Mouse (Mus musculus) embryonic facial prominence, embryonic 13.5 days (tissue): ENCODE data around the gene Dtx1. TPM values are rescaled to one million over a fixed set of nuclear protein-coding genes. Genes with fewer than 3 reads are reported as not detected.
A peak's percentile ranks its signal among the peaks of the same experiment; 100 is the strongest.

Experiments
- ATAC-seq: fragments of 200-750 bp; cut with Nextera tagmentation; 2 replicates; pipeline ENCODE4 v1.8.0; 2017; ENCODE audit warnings: low read depth; ENCODE audit not compliant: insufficient number of reproducible peaks, insufficient read depth, low FRiP score, low TSS enrichment
- H3K27ac ChIP-seq: fragments of 300-500 bp; sonication (generic); 2 replicates; pipeline ENCODE4 v1.5.1; 2015; ENCODE audit warnings: moderate library complexity, mild to moderate bottlenecking, inconsistent platforms
- H3K27me3 ChIP-seq: fragments of 300-500 bp; sonication (generic); 2 replicates; pipeline ENCODE4 v1.6.1; 2015; ENCODE audit warnings: mild to moderate bottlenecking, inconsistent platforms
- H3K36me3 ChIP-seq: fragments of 300-500 bp; sonication (generic); 2 replicates; pipeline ENCODE4 v1.6.1; 2015; ENCODE audit warnings: mild to moderate bottlenecking, inconsistent platforms
- H3K4me1 ChIP-seq: fragments of 300-500 bp; sonication (generic); 2 replicates; pipeline ENCODE4 v1.6.1; 2015; ENCODE audit warnings: inconsistent platforms
- H3K4me2 ChIP-seq: fragments of 300-500 bp; sonication (generic); 2 replicates; pipeline ENCODE4 v1.6.1; 2015; ENCODE audit warnings: moderate library complexity, mild to moderate bottlenecking, inconsistent platforms
- H3K4me3 ChIP-seq: fragments of 300-500 bp; sonication (generic); 2 replicates; pipeline ENCODE4 v1.5.1; 2015; ENCODE audit warnings: mild to moderate bottlenecking, inconsistent platforms
- H3K9ac ChIP-seq: fragments of 300-500 bp; sonication (generic); 2 replicates; pipeline ENCODE4 v1.6.1; 2015; ENCODE audit warnings: mild to moderate bottlenecking, inconsistent platforms
- H3K9me3 ChIP-seq: fragments of 300-500 bp; sonication (generic); 2 replicates; pipeline ENCODE4 v1.6.1; 2016; ENCODE audit warnings: inconsistent platforms
- WGBS: fragments of 180-500 bp; shearing (Covaris S2); methylation state at CpG from one replicate; pipeline ENCODE4 v1.1.7; 2015; ENCODE audit warnings: mixed read lengths; 5-methylcytosine and 5-hydroxymethylcytosine counted together
- polyA plus RNA-seq: library from polyadenylated mRNA; unstranded; fragments of >200 nt; fragmentation: Nextera tagmentation; extraction: Ambion mirVana; gene quantifications from 2 replicates; pipeline ENCODE4 v1.2.1, GENCODE M21; 2015

The Dtx1 gene
- polyA plus RNA-seq, 1 experiment from 2014 or later: 6.2 TPM

DNA sequence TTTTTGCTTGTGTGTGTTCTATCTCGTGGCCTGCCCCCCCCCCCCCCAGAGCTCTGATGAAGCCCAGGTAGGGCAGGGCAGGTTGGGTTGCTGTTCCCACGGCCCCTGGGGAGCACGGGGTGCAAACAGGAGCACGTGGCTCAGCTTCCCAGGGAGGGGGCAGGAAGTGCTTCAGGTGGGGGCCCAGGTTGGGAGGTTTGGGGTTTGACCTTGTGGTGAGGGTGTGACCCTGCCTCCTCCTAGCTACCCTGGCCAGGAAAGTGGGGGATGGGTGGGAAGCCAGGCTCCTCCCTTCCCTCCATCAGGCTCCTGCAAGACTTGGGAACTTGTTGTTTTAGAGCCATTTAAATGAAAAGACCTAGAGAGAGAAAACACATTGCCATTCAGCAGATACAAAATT lies 23.3 kb downstream of the Dtx1 start:
- Histone ChIP-seq H3K9ac (no peak overlapping the region), H3K27ac (no peak overlapping the region), H3K4me2 (no peak overlapping the region), H3K4me1 (no peaks in the 10 kb centered on the region), H3K4me3 (no peak overlapping the region), H3K27me3 (peaks cover 55% of the 10 kb centered on the region), H3K9me3 (0 out of 2 replicates have a peak, but pooled peaks cover 4% of the 10 kb centered on the region), H3K36me3 (no peaks in the 10 kb centered on the region)
- no peak for ATAC-seq
- WGBS: 39% methylated on average over 4 of the region's 4 CpGs

DNA sequence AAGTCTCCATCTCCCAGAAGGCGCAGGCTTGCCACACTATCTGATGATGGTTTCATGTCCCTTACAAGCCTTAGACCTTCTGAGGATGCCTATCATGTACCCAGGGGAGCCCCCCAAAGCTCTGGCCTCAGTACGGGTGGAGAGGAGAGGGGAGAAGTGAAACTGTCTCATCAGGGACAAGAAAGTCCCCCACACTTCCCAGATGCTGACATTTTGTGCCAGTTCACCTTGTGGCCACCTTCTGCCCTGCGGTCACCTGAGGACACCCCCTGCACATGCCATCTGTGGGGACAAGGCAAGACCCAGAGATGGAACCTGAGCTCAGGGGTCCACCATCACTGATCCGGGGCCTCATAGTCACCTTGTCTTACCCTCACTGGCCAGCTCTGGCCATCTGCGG lies 23.8 kb downstream of the Dtx1 start:
- H3K36me3 ChIP-seq: no peaks in the 10 kb centered on the region
- WGBS: 85% methylated on average over 5 of the region's 5 CpGs
- H3K9me3 ChIP-seq: 0 out of 2 replicates have a peak, but pooled peaks cover 4% of the 10 kb centered on the region
- no peak overlapping the region for H3K27ac ChIP-seq
- ATAC-seq: no peak
- no peak overlapping the region for H3K9ac ChIP-seq
- no peak overlapping the region for H3K4me3 ChIP-seq
- peaks cover 4% of the 10 kb centered on the region for H3K4me1 ChIP-seq
- H3K4me2 ChIP-seq: no peak overlapping the region
- H3K27me3 ChIP-seq: peaks cover 55% of the 10 kb centered on the region

DNA sequence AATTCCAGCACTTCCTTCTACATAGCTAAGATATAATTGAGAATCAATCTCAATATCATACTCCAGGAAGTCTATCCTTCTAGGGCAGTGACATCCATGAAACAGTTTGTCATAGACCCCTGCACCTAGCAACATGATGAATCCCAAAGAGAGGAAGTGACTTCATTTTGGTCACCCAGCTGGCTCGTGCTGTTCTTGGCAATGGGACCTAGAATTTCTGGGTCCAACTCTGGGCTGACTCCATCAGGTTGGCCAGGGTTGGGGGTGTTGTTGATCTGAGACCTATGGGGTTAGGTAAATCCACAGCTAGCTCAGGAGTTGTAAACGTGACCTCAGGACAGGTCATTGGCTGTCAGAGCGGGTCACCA lies 24.3 kb downstream of the Dtx1 start:
- no peaks in the 10 kb centered on the region for H3K36me3 ChIP-seq
- H3K4me2 ChIP-seq: no peak overlapping the region
- H3K4me1 ChIP-seq: peaks cover 7% of the 10 kb centered on the region
- no peak overlapping the region for H3K4me3 ChIP-seq
- H3K9me3 ChIP-seq: 0 out of 2 replicates have a peak, but pooled peaks cover 4% of the 10 kb centered on the region
- no peak overlapping the region for H3K27ac ChIP-seq
- no peak overlapping the region for H3K9ac ChIP-seq
- H3K27me3 ChIP-seq: peaks cover 55% of the 10 kb centered on the region
- no peak for ATAC-seq
- 84% methylated on average over 3 of the region's 3 CpGs for WGBS

DNA sequence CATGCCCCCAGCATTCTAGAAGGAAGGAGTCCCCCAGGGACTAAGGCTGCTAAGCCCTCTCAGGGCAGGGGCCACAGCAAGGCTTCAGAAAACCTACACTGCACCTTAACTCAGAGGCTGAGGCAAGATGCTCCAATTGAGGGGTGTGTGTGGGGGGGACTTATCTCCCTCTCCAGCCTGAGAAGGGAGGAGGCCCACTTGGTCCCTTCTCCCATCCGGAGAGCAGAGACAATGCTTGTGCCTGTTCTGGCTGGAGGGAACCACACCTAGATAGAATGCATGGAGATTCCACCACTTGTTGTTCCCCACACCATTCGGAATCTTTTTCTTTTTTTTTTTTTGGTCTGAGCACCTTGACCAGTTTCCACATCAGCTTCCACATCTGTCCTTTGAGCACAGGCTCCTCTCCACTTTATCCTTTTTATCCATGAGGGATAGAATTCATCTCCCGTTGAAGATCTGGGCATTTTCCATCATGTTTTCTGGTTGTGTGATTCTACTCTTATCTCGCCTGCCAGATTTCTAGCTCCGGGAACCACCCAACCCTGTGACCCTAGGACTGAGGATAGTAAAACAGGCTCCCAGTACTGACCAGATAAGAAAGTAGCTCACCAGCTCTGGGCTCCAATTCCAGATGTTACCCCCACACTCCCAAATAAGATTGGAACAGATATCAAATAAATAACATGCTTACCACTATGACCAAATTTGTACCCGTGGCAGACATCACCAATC lies 24.8 kb downstream of the Dtx1 start:
- Histone ChIP-seq H3K27me3 (peaks cover 55% of the 10 kb centered on the region), H3K4me2 (no peak overlapping the region), H3K27ac (no peak overlapping the region), H3K9ac (no peak overlapping the region), H3K4me3 (no peak overlapping the region), H3K4me1 (peaks cover 10% of the 10 kb centered on the region), H3K36me3 (no peaks in the 10 kb centered on the region), H3K9me3 (0 out of 2 replicates have a peak, but pooled peaks cover 4% of the 10 kb centered on the region)
- 80% methylated on average over 6 of the region's 6 CpGs for WGBS
- no peak for ATAC-seq

DNA sequence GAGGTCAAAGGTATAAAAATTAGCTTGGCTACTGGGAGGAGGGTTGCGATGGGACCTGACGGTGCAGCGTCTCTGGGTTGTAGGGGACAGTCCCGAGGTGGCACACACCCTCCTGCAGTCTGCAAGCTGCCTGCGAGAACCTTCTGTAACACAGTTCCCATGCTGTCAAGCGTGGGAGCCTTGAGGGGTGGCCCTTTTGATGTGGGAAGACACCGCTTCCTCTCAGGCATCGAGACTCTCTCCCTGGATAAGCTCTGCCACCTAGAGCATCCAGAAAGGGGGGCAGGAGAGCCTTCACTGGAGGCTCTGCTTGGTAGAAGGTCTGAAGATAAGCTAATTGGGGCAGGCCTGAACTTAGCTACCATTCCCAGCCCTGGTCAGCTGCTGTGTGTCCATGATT lies 26.0 kb downstream of the Dtx1 start:
- H3K9ac ChIP-seq: no peak overlapping the region
- H3K4me1 ChIP-seq: peaks cover 13% of the 10 kb centered on the region
- H3K27me3 ChIP-seq: peaks cover 53% of the 10 kb centered on the region
- ATAC-seq: no peak
- H3K4me2 ChIP-seq: no peak overlapping the region
- no peaks in the 10 kb centered on the region for H3K36me3 ChIP-seq
- H3K9me3 ChIP-seq: 0 out of 2 replicates have a peak, but pooled peaks cover 4% of the 10 kb centered on the region
- H3K27ac ChIP-seq: no peak overlapping the region
- no peak overlapping the region for H3K4me3 ChIP-seq
- 77% methylated on average over 8 of the region's 8 CpGs for WGBS

DNA sequence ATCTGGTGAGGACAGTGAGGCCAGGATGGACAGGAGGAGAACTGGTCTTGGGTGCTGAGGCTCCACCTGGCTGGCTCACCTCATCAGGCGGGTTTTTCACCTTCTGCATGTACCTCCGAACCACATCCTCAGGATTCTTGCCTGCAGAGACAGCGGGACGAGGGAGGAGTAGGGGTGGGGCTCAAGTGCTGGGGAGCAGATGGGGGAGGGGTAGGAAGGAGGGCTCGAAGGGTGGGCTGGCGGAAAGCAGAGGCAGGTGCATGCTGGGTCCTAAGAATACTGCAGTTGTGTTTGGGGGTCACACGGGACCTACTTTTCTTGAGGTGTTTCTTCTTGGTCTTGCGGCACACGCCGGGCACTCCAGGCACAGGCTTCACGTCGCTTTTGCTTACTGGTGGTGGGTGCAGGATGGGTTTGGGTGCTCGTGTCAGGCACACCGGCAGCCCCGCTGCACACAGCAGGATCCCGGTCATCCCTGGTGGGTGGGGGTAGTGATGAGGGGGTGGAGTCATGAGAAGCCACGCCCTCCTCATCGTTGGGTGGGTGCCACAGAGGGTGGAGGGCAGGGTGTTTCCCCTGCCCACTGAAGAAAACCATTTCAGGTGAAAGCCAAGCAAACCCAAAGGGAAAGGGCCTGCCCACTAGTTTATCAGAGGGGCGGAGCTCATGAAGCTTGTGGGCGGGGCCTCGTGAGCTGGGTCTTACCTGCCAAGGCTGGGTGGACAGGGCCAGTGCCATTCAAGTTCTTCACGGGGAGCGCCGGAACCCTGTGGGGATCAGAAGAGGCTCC lies 28.6 kb downstream of the Dtx1 start:
- Histone ChIP-seq H3K9ac (no peak overlapping the region), H3K36me3 (no peaks in the 10 kb centered on the region), H3K9me3 (0 out of 2 replicates have a peak, but pooled peaks cover 4% of the 10 kb centered on the region), H3K27ac (no peak overlapping the region), H3K4me2 (peak overlapping the region; percentile 22; the same call in 1 of the 2 replicates), H3K27me3 (peaks cover 53% of the 10 kb centered on the region), H3K4me3 (no peak overlapping the region), H3K4me1 (peaks cover 25% of the 10 kb centered on the region)
- WGBS: 9% methylated on average over 24 of the region's 24 CpGs
- ATAC-seq: no peak

DNA sequence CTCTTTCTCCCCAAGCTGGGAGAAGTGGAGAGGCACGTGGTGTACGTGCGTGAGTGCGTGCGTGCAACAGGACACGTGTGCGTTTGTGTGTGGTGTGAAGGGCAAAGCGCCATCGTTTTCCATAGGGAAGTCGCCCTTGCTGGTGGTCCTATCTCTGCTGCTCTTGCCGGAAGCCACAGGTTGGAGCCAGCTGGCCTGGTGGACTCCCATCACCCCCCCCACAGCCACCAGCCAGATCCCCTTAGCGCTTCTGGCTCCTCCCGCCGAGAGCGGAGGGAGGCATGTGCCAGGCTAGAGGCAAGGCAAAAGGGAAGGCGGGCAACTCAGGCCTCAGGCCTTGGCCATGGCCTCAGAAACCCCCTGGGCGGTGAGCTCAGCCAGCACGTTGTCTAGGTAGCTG lies 30.8 kb downstream of the Dtx1 start:
- no peak for ATAC-seq
- WGBS: 85% methylated on average over 18 of the region's 18 CpGs
- Histone ChIP-seq H3K4me2 (0 out of 2 replicates have a peak overlapping the region, but pooled peaks have one; percentile 62), H3K4me3 (no peak overlapping the region), H3K9me3 (0 out of 2 replicates have a peak, but pooled peaks cover 4% of the 10 kb centered on the region), H3K9ac (no peak overlapping the region), H3K27me3 (peaks cover 45% of the 10 kb centered on the region), H3K27ac (no peak overlapping the region), H3K4me1 (peaks cover 25% of the 10 kb centered on the region), H3K36me3 (no peaks in the 10 kb centered on the region)

DNA sequence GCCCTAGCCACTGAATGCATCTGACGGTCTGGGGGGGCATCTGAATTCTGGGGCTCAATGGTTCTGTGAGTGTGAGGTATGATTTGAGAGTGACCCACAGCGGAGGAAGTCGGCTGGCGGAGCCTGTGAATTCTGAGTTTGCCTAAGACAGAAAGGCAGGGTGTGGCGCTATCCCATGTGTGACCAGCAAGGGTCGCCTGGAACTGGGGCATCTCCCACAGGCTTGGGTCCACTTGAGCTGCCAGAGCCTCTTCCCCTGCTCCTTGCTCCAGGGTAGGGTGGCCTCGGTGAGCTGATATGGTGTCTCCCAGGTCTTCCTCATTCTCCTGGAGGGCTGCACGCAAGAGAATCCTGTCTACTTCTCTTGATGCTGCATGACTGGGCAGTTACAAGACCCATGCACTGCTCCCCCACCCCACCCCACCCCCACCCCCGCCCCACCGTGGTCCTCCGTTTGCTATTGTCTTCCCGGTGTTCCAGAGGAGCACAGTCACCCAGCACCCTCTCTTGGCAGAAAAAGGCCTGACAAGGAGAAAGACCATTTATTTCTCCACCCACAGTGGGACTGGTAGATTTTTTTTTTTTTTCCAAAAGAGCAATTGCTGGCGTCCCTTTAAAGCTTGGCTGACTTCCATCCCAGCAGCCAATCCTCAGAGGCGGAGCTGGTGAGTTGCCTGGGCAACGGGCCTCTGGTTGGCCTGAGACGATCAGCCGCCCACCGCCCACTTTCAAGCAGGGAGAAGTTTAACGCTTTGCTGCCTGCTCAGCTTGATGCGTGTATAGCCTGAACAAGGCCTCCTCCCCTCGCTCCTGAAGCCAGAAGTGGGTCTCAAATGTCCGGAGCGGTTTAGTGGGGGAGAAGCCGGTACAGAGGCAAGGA lies 31.8 kb downstream of the Dtx1 start:
- H3K4me2 ChIP-seq: peak overlapping the region; percentile 62
- H3K27ac ChIP-seq: peak overlapping the region; percentile 69
- 0 out of 2 replicates have a peak, but pooled peaks cover 4% of the 10 kb centered on the region for H3K9me3 ChIP-seq
- H3K4me3 ChIP-seq: peak overlapping the region; percentile 38
- peaks cover 35% of the 10 kb centered on the region for H3K27me3 ChIP-seq
- ATAC-seq: peak; percentile 71; the same call in 1 of the 2 replicates
- H3K36me3 ChIP-seq: no peaks in the 10 kb centered on the region
- H3K9ac ChIP-seq: peak overlapping the region; percentile 65
- WGBS: 2% methylated on average over 24 of the region's 24 CpGs
- H3K4me1 ChIP-seq: peaks cover 25% of the 10 kb centered on the region

DNA sequence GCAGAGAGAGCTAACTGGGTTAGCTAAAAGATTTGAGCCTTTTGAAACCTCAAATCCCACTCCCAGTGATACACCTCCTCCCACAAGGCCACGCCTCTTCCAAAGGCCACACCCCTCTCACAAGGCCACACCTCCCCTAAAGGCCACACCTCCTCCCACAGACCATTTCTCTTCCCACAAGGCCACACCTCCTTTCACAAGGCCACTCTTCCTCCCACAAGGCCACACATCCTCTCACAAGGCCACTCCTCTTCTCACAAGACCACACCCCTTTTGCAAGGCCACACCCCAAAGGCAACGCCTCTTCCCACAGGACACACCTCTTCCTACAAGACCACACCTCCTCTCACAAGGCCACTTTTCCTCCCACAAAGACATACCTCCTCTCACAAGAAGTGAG lies 34.2 kb downstream of the Dtx1 start:
- H3K9ac ChIP-seq: no peak overlapping the region
- H3K4me3 ChIP-seq: no peak overlapping the region
- H3K27me3 ChIP-seq: peaks cover 11% of the 10 kb centered on the region
- WGBS: 24% methylated on average over 2 of the region's 2 CpGs
- H3K9me3 ChIP-seq: no peaks in the 10 kb centered on the region
- no peaks in the 10 kb centered on the region for H3K36me3 ChIP-seq
- H3K4me1 ChIP-seq: peaks cover 25% of the 10 kb centered on the region
- no peak for ATAC-seq
- no peak overlapping the region for H3K4me2 ChIP-seq
- H3K27ac ChIP-seq: no peak overlapping the region

DNA sequence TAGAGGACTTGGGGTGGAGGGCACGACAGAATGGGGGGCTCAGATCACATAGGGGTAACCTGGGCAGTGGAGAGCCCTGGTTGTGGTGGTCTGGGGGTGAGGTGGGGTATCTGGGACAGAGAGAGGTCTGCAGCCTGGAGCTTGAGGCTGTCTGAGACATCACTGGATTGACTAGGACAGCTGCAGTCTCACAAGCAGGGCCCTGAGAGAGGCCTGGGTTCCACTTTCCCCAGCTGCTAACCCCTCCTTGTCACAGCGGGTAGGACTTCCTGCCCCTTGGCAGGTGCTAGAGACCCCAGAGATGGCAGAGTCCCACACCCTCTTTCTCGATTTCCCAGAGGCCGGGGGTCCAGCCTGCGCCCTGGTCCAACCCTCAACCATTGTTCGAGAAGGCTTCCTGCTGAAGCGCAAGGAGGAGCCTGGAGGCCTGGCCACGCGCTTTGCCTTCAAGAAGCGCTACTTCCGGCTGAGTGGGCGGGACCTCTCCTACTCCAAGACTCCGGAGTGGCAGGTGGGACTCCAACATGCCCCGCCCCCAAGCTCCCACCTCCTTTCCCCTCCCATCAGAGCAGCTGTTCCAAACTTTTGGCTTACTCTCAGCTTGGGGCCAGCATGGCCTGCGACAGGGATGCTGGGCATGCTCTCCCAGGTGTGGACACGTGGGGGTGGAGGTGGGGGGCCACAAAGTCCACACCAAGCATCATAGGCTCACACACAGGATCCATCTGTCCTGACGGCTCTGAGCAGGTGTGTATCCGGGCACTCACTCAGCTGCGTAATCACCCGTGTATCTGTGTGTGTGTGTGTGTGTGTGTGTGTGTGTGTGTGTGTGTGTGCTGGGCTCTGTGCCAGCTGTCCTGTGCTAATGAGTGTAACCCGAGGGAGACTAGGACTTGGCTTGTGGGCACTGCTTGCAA lies 37.2 kb downstream of the Dtx1 start:
- no peaks in the 10 kb centered on the region for H3K9me3 ChIP-seq

More for the DNA sequence above, 37.2 kb downstream of the Dtx1 start:
- Histone ChIP-seq H3K4me1 (peaks cover 10% of the 10 kb centered on the region), H3K27ac (no peak overlapping the region), H3K4me2 (no peak overlapping the region), H3K36me3 (no peaks in the 10 kb centered on the region), H3K9ac (no peak overlapping the region), H3K27me3 (no peaks in the 10 kb centered on the region), H3K4me3 (no peak overlapping the region)
- ATAC-seq: no peak
- 37% methylated on average over 21 of the region's 21 CpGs for WGBS
